Mouse (Mus musculus) midbrain, embryonic 12.5 days (tissue): ENCODE results near the gene Ndufc1. TPM values are rescaled to one million over a fixed set of nuclear protein-coding genes. Genes with fewer than 3 reads are reported as not detected.
"Not testable (repeated sequence)": the region's sequence is repeated elsewhere in the genome, so short reads cannot be mapped to it uniquely, and the experiment has no call there.

Experiments
- ATAC-seq: fragments of 200-750 bp; cut with Nextera tagmentation; 2 replicates; pipeline ENCODE4 v1.8.0; 2017; ENCODE audit warnings: low read depth, moderate TSS enrichment, moderate library complexity; ENCODE audit not compliant: low FRiP score
- H3K27ac ChIP-seq: fragments of 300-500 bp; sonication (generic); replicated peaks from 2 replicates; pipeline ENCODE4 v1.5.1; 2016; ENCODE audit warnings: mild to moderate bottlenecking
- H3K27me3 ChIP-seq: fragments of 300-500 bp; sonication (generic); 2 replicates; pipeline ENCODE4 v1.6.1; 2016; ENCODE audit warnings: mild to moderate bottlenecking
- H3K36me3 ChIP-seq: fragments of 300-500 bp; sonication (generic); 2 replicates; pipeline ENCODE4 v1.6.1; 2016
- H3K4me1 ChIP-seq: fragments of 300-500 bp; sonication (generic); 2 replicates; pipeline ENCODE4 v1.6.1; 2016
- H3K4me2 ChIP-seq: fragments of 300-500 bp; sonication (generic); replicated peaks from 2 replicates; pipeline ENCODE4 v1.6.1; 2016; ENCODE audit warnings: mild to moderate bottlenecking, moderate library complexity
- H3K4me3 ChIP-seq: fragments of 300-500 bp; sonication (generic); 2 replicates; pipeline ENCODE4 v1.5.1; 2016; ENCODE audit warnings: mild to moderate bottlenecking
- H3K9ac ChIP-seq: fragments of 300-500 bp; sonication (generic); replicated peaks from 2 replicates; pipeline ENCODE4 v1.6.1; 2016; ENCODE audit warnings: mild to moderate bottlenecking, moderate library complexity
- H3K9me3 ChIP-seq: fragments of 300-500 bp; sonication (generic); 2 replicates; pipeline ENCODE4 v1.6.1; 2016; ENCODE audit warnings: mild to moderate bottlenecking
- WGBS: fragments of 180-500 bp; shearing (Covaris S2); methylation state at CpG from one replicate; pipeline ENCODE4 v1.1.7; 2016; 5-methylcytosine and 5-hydroxymethylcytosine counted together
- polyA plus RNA-seq: library from polyadenylated mRNA; unstranded; fragments of >200 nt; fragmentation: Nextera tagmentation; extraction: Ambion mirVana; gene quantifications from 2 replicates; pipeline ENCODE4 v1.2.1, GENCODE M21; 2016

Ndufc1 gene
- polyA plus RNA-seq, 1 experiment from 2014 or later = 707 TPM

DNA sequence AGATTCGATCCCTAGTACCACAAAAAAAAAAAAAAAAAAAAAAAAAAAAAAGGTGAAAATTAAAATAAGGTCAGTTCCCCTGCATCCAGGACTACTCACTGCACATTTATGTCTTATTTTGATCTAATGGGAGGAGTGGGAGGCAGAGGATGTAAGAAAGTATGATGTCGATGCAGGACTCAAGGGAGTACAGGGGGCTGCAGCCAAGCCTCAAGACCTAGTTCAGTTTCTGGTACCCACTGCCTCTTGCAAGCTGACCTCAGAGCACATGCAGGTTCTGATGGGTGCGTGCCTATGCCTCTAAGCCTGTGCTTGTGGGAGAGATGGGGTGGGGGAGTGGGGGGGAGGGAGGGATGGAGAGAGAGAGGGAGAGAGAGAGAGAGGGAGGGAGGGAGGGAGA lies 13.9 kb downstream of the Ndufc1 start:
- no peak overlapping the region for H3K4me2 ChIP-seq
- no peaks in the 10 kb centered on the region for H3K36me3 ChIP-seq
- no peaks in the 10 kb centered on the region for H3K9me3 ChIP-seq
- H3K9ac ChIP-seq = no peak overlapping the region
- H3K27ac ChIP-seq = no peak overlapping the region
- ATAC-seq = no peak
- H3K27me3 ChIP-seq = peaks cover 37% of the 10 kb centered on the region
- peaks cover 26% of the 10 kb centered on the region for H3K4me1 ChIP-seq
- H3K4me3 ChIP-seq = no peak overlapping the region
- WGBS = 56% methylated on average over 3 of the region's 3 CpGs

DNA sequence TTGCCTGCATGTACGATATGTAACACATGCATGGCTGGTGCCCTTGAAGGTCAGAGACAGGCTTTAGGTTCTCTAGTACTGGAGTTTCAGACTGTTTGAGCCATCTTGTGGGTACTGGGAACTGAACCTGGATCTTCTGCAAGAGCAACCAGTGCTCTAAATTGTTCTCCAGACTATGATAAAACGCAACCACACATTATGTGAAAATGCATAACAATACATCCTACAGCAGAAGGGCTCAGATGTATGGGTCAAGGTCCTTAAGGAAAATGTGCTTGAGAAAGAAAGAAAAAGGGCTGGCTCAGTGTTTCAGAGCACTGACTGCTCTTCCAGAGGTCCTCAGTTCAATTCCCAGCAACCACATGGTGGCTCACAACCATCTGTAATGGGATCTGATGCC lies 15.1 kb downstream of the Ndufc1 start:
- 86% methylated on average over 2 of the region's 2 CpGs for WGBS

DNA sequence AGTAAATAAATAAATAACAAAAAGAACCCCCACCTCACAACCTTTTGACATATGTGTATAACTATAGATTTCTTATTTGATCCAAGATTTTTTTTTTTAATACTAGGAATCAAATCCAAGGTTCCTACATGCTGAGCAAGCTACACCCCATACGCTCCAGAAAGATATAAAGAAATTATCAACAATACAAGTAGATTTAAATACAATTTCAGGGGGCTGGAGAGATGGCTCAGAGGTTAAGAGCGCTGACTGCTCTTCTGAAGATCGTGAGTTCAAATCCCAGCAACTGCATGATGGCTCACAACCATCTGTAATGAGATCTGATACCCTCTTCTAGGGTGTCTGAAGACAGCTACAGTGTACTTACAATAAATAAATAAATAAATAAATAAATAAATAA lies 15.8 kb downstream of the Ndufc1 start:
- Histone ChIP-seq H3K4me1 (peaks cover 24% of the 10 kb centered on the region), H3K27me3 (peaks cover 29% of the 10 kb centered on the region)
- H3K9ac ChIP-seq, H3K36me3 ChIP-seq, ATAC-seq, H3K4me2 ChIP-seq, H3K27ac ChIP-seq, H3K9me3 ChIP-seq, H3K4me3 ChIP-seq: not testable (repeated sequence)
- 97% methylated on average over 3 of the region's 3 CpGs for WGBS

More for the DNA sequence above, 15.1 kb downstream of the Ndufc1 start:
- peaks cover 33% of the 10 kb centered on the region for H3K27me3 ChIP-seq
- no peak overlapping the region for H3K27ac ChIP-seq
- no peak for ATAC-seq
- no peak overlapping the region for H3K4me3 ChIP-seq
- H3K4me1 ChIP-seq = peaks cover 25% of the 10 kb centered on the region
- H3K36me3 ChIP-seq = no peaks in the 10 kb centered on the region
- no peak overlapping the region for H3K9ac ChIP-seq
- H3K9me3 ChIP-seq = no peaks in the 10 kb centered on the region
- H3K4me2 ChIP-seq = no peak overlapping the region

DNA sequence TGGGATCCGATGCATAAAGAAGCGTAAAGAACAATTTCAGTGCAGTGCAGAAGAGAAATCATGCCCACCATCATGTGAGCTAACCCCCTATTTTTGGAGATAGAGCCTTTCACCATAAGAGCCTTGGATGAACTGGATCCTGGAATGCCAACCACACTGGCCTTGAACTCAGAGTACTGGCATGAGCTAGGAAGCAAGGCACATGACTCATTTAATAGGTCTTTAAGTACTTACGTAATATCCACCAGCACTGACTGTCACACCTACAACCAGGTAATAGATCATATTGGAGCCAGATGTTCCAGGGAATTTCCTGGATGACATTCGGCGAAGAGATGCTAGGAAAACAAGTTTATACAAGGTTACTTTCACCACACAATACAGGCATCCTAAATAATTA lies 17.2 kb downstream of the Ndufc1 start:
- WGBS = 93% methylated on average over 5 of the region's 5 CpGs
- Histone ChIP-seq H3K9ac (no peak overlapping the region), H3K4me2 (no peak overlapping the region), H3K9me3 (no peaks in the 10 kb centered on the region), H3K27ac (no peak overlapping the region), H3K4me1 (peaks cover 20% of the 10 kb centered on the region), H3K36me3 (no peaks in the 10 kb centered on the region), H3K27me3 (peaks cover 17% of the 10 kb centered on the region), H3K4me3 (no peak overlapping the region)
- no peak for ATAC-seq

DNA sequence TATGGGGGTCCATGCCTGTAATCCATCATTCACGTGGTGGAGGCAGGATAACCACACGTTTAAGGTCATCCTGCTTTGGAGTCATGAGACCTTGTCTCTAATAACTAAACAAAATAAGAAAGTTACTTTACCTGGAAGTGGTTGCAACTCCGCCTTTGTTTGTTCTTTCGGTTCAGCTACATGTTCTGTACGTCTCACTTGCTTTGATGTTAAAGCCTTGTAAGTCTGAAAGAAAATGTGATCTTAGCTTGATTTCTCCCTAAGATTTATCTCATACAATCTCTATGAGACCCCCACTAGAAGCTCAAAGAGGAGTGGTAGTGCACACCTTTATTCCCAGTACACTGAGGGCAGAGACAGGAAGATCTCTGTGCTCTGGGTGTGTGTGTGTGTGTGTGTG lies 17.7 kb downstream of the Ndufc1 start:
- Histone ChIP-seq H3K27ac (no peak overlapping the region), H3K4me2 (no peak overlapping the region), H3K27me3 (peaks cover 12% of the 10 kb centered on the region), H3K4me1 (peaks cover 16% of the 10 kb centered on the region), H3K9ac (no peak overlapping the region), H3K36me3 (no peaks in the 10 kb centered on the region), H3K9me3 (no peaks in the 10 kb centered on the region), H3K4me3 (no peak overlapping the region)
- WGBS = 95% methylated on average over 5 of the region's 5 CpGs
- ATAC-seq = no peak

DNA sequence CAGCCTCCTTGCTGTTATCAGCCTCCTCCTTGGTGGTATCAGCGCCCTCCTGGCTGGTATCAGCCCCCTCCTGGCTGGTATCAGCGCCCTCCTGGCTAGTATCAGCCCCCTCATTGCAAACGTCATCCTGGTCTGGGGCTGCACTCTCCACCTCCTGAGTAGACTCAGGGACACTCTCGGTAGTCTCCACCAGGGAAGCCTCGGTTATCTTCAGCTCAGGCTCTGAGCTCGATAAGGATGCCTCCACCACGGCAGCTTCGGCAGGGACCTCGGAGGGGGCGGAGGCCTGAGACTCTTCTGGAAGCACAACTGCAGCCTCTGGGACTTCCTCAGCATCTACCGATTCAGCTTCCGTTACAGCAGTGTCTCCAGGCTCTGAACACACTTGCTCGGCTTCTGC lies 19.9 kb downstream of the Ndufc1 start:
- H3K4me3 ChIP-seq = peak overlapping the region; percentile 15; the same call in 1 of the 2 replicates

DNA sequence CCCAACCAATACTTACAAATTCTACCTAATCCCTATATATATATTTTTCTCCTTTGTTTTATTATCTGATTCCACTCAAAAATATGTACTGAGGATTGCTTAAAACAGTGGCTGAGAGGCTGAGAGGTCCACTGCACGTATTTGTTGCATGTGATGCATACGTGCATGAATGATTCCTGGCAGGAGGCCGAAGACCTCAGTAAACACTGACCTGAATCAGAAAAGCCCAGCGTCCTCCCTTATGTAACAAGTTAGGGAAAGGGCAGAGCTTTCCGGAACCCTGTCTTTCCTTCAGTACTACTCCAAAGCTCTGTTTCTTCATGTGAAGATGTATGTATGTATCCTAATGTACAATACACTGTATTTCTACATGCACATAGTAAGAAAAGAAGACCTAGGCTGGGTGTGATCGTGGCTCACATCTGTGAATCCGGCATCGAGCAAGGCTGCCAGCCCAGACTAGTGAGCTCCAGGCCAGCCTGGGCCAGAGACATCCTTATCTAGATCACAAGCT lies 20.9 kb downstream of the Ndufc1 start:
- WGBS = 56% methylated on average over 8 of the region's 8 CpGs
- Histone ChIP-seq H3K4me1 (peaks cover 16% of the 10 kb centered on the region), H3K9ac (no peak overlapping the region), H3K27me3 (no peaks in the 10 kb centered on the region; the same call in 1 of the 2 replicates), H3K4me2 (no peak overlapping the region), H3K9me3 (no peaks in the 10 kb centered on the region), H3K27ac (no peak overlapping the region), H3K36me3 (no peaks in the 10 kb centered on the region), H3K4me3 (no peak overlapping the region)
- no peak for ATAC-seq

More for the DNA sequence above, 19.9 kb downstream of the Ndufc1 start:
- peaks cover 11% of the 10 kb centered on the region for H3K4me1 ChIP-seq
- no peaks in the 10 kb centered on the region for H3K9me3 ChIP-seq
- H3K36me3 ChIP-seq = no peaks in the 10 kb centered on the region
- WGBS = 10% methylated on average over 13 of the region's 13 CpGs
- peak overlapping the region; percentile 40 for H3K4me2 ChIP-seq
- no peak overlapping the region; the same call in 1 of the 2 replicates for H3K9ac ChIP-seq
- no peak overlapping the region for H3K27ac ChIP-seq
- no peaks in the 10 kb centered on the region; the same call in 1 of the 2 replicates for H3K27me3 ChIP-seq
- no peak for ATAC-seq

DNA sequence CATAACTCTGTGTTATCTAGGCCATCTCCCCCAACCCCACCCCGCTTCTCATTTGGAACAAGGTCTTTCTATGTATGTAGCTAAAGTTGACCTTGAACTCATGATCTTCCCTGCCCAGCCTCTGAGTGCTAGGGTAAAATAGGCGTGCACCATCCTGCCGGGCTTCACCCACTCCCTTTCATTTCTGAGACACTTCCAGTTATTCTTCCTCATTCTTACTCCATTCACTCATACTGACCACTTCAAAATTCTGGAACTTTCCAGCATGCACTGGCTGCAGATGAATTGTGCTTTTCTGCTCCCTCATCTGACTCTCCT lies 21.7 kb downstream of the Ndufc1 start:
- Histone ChIP-seq H3K27ac (no peak overlapping the region), H3K36me3 (no peaks in the 10 kb centered on the region), H3K4me3 (no peak overlapping the region), H3K9ac (no peak overlapping the region), H3K27me3 (no peaks in the 10 kb centered on the region; the same call in 1 of the 2 replicates), H3K9me3 (no peaks in the 10 kb centered on the region), H3K4me2 (no peak overlapping the region), H3K4me1 (peaks cover 16% of the 10 kb centered on the region)
- ATAC-seq = no peak
- 68% methylated on average over 3 of the region's 3 CpGs for WGBS

DNA sequence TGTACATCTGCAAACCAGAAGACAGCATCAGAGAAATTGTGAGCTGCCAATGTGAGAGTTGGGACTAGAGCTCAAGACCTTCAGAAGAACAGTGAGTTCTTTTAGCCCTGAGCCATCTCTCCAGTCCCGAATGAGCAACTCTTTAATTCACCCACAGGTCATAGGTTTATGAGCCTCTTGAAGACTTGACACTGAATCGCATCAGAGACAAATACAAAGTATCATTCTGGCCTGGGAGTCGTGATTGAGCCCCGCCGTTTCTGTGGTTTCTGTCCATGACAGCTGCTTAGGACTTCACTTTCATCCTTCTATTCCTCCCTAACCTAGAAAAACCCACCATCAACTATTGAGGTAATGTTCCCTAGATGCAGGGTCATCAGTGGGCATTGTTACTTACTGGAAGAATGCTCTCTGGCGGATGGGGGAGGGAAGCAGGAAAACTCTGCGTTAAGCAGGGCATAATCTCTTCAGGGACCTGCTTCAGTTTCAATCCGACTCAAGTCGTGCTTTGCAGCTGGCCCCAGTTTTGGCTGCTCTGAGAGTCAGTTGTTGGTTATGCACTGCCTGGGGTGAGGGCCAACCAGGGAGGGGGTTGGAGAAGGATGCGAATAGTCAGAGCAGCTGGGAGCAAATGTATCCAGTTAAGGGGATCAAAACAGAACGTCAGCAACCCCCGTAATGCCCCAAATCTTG lies 22.2 kb downstream of the Ndufc1 start:
- 44% methylated on average over 12 of the region's 12 CpGs for WGBS
- ATAC-seq = no peak
- no peaks in the 10 kb centered on the region; the same call in 1 of the 2 replicates for H3K27me3 ChIP-seq
- no peak overlapping the region for H3K27ac ChIP-seq
- H3K4me1 ChIP-seq = peaks cover 16% of the 10 kb centered on the region
- no peak overlapping the region for H3K4me3 ChIP-seq
- no peak overlapping the region for H3K4me2 ChIP-seq
- no peaks in the 10 kb centered on the region for H3K9me3 ChIP-seq
- no peak overlapping the region for H3K9ac ChIP-seq
- H3K36me3 ChIP-seq = no peaks in the 10 kb centered on the region

DNA sequence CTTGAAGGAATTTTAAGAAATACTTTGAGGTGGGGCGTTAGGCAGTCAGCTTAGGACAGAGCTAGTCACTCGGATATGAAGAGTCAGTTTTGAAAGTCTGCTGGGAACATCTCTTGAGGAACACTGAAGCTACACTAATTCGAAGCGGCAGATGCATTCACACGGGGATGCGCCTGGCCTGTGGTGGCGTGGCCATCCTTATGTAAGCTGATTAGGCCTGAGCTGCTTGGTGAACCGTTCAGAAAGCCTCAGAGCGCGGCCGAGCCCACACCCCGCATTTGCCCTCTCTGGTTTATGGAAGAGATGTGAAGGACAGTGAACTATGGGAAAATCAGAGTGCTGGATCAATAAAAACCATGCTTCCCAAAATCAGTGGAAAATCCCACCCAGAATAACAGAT lies 25.4 kb downstream of the Ndufc1 start:
- no peak overlapping the region for H3K4me2 ChIP-seq
- H3K27me3 ChIP-seq = no peaks in the 10 kb centered on the region
- no peak overlapping the region for H3K9ac ChIP-seq
- H3K9me3 ChIP-seq = no peaks in the 10 kb centered on the region
- no peak for ATAC-seq
- no peak overlapping the region for H3K4me3 ChIP-seq
- 20% methylated on average over 12 of the region's 12 CpGs for WGBS
- H3K36me3 ChIP-seq = no peaks in the 10 kb centered on the region
- peaks cover 11% of the 10 kb centered on the region; the same call in 1 of the 2 replicates for H3K4me1 ChIP-seq
- H3K27ac ChIP-seq = no peak overlapping the region

DNA sequence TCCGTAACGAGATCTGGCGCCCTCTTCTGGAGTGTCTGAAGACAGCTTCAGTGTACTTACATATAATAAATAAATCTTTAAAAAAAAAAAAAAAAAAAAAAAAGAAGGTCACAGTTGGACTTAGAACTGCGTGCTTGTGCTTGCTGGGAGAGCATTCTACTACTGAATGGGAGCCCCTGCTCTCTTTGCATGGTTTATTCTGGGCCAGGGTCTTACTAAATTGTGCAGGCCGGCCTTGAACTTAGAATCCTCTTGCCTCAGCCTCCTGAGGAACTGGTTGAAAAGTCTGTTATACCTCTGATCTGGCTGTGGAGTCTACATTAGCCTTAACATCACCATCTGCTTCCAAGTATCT lies 28.2 kb downstream of the Ndufc1 start:
- WGBS = 57% methylated on average over 3 of the region's 5 CpGs
- Histone ChIP-seq H3K9me3 (no peaks in the 10 kb centered on the region), H3K4me1 (peaks cover 6% of the 10 kb centered on the region; the same call in 1 of the 2 replicates), H3K27me3 (no peaks in the 10 kb centered on the region), H3K36me3 (no peaks in the 10 kb centered on the region), H3K4me2 (no peak overlapping the region), H3K4me3 (no peak overlapping the region), H3K9ac (no peak overlapping the region), H3K27ac (no peak overlapping the region)
- no peak for ATAC-seq

DNA sequence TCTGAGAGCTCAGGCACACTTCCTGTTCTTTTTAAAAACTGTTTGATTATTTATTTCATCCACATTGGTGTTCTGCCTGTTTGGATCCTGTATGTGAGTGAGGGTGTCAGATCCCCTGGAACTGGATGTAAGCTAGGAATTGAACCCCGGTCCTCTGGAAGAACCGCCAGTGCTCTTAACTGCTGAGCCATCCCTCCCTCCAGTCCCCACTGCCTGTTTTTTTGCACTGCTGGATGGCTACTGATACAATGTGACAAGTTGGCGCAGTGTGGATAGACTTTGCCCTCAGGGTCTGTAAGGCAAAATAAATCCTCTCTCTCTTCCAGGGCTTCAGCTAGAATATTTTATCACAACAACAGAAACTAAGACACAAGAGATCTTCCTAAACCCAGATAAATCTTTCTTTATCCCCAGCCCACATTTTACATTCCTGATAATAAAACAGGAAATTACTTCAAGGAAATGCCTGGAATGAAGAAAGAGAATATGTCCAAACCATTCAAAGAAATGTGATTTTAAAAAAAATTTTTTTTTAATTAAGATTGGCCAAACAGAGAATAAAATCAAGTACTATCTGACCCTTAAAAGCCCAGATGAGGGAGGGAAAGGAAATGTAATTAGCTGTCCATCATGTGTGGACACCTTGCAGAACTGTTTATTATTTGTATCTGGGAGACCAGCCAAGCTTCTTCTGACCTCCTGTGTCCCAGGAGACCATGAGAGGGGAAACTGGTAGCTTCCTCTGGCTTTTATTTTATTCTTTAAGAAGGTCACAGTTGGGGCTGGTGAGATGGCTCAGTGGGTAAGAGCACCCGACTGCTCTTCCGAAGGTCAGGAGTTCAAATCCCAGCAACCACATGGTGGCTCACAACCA lies 28.8 kb downstream of the Ndufc1 start:
- WGBS = 72% methylated on average over 5 of the region's 5 CpGs

More for the DNA sequence above, 28.8 kb downstream of the Ndufc1 start:
- H3K36me3 ChIP-seq = no peaks in the 10 kb centered on the region
- no peak for ATAC-seq
- H3K4me3 ChIP-seq = no peak overlapping the region
- no peaks in the 10 kb centered on the region for H3K27me3 ChIP-seq
- H3K9ac ChIP-seq = no peak overlapping the region
- peaks cover 6% of the 10 kb centered on the region; the same call in 1 of the 2 replicates for H3K4me1 ChIP-seq
- 0 out of 2 replicates have a peak, but pooled peaks cover under 1% of the 10 kb centered on the region for H3K9me3 ChIP-seq
- H3K4me2 ChIP-seq = no peak overlapping the region
- no peak overlapping the region for H3K27ac ChIP-seq
